Comparison of ENCODE assay signal across 8 mouse cellular contexts in the genomic region with DNA sequence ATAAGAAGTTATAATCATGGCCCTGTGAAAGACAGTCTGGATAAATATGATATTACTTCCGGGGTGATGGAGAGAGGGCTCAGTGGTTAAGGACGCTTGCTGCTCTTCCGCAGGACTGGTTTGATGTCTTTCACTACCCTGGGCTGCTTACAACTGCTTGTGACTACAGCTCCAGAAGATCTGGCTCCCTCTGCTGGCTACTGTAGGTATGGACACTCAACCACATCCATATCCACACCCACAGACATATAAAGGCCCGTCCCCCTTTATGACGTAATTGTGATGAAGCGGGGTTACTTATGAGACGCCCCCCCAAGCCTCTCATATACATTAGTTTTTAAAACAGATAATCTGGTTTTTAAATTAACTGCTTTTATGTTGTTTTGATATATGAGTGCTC. TPM values are rescaled to one million over a fixed set of nuclear protein-coding genes. Genes with fewer than 3 reads are reported as not detected.
A peak's percentile ranks its signal among the peaks of the same experiment; 100 is the strongest.
DNase-seq lines count a peak whose midpoint lies in the region; ATAC-seq and TF ChIP-seq lines count a peak whose summit lies in the region.

No protein-coding gene starts in this region.

- H3K9me3 ChIP-seq in hindbrain, embryonic 12.5 days (replicated peaks): no peaks in the 10 kb centered on the region
- no peaks in the 10 kb centered on the region for H3K9me3 ChIP-seq in lung, embryonic 16.5 days (ENCODE audit: control insufficient read depth, low read length)

- no peaks in the 10 kb centered on the region for H3K27me3 ChIP-seq in cerebellum, adult 2 months (ENCODE audit: control insufficient read depth, insufficient read depth, low read length)
- no peaks in the 10 kb centered on the region for H3K27me3 ChIP-seq in hindbrain, embryonic 12.5 days
- H3K27me3 ChIP-seq in lung, embryonic 16.5 days (ENCODE audit: control insufficient read depth, insufficient read depth, low read depth, low read length): no peaks in the 10 kb centered on the region

- H3K9ac ChIP-seq in hindbrain, embryonic 12.5 days: no peak overlapping the region
- H3K9ac ChIP-seq in lung, embryonic 16.5 days (ENCODE audit: low read length): no peak overlapping the region

- peak; percentile 83 for TF ChIP-seq CTCF in cerebellum, adult 2 months (IDR thresholded peaks at IDR 0.05; ENCODE audit: borderline replicate concordance, insufficient read depth, low read depth, low read length)

- peak; percentile 86 for ATAC-seq in frontal cortex, adult (ENCODE audit: low TSS enrichment)
- ATAC-seq in hindbrain, embryonic 12.5 days (ENCODE audit: low FRiP score): 0 out of 2 replicates have a peak, but pooled peaks have one; percentile 37
- ATAC-seq in lung, embryonic 16.5 days (ENCODE audit: low read depth): peak; percentile 77

- no peak overlapping the region for H3K27ac ChIP-seq in cerebellum, adult 2 months (ENCODE audit: insufficient read depth, low read length)
- H3K27ac ChIP-seq in hindbrain, embryonic 12.5 days: no peak overlapping the region
- H3K27ac ChIP-seq in lung, embryonic 16.5 days (ENCODE audit: low read length): no peak overlapping the region

- 36% methylated on average over 7 of the region's 7 CpGs for WGBS in cerebellum, adult 2 months
- WGBS in hindbrain, embryonic 12.5 days: 50% methylated on average over 7 of the region's 7 CpGs
- 28% methylated on average over 7 of the region's 7 CpGs for WGBS in lung, embryonic 16.5 days

- TF ChIP-seq POLR2A in cerebellum, adult 2 months (IDR thresholded peaks at IDR 0.05; ENCODE audit: borderline replicate concordance, insufficient read depth, low read length): no peak

- DNase-seq in NIH3T3 (ENCODE audit: low read depth): peak; percentile 91
- DNase-seq in cerebellum, adult 2 months: peak; percentile 70 to 72
- DNase-seq in layer of hippocampus, postnatal 10 days (ENCODE audit: low spot score in 2 of 2): peak; percentile 85 to 86
- DNase-seq in retina, postnatal 1 day: peak; percentile 91
- peak; percentile 89 for DNase-seq in urinary bladder, postnatal 14 days (ENCODE audit: low spot score)

- H3K4me3 ChIP-seq in cerebellum, adult 2 months (replicated peaks; ENCODE audit: insufficient read depth, low read depth, low read length): no peak overlapping the region
- no peak overlapping the region for H3K4me3 ChIP-seq in hindbrain, embryonic 12.5 days
- no peak overlapping the region for H3K4me3 ChIP-seq in lung, embryonic 16.5 days (ENCODE audit: low read length)

- H3K36me3 ChIP-seq in hindbrain, embryonic 12.5 days: peaks cover 12% of the 10 kb centered on the region; the same call in 1 of the 2 replicates
- no peaks in the 10 kb centered on the region; the same call in 1 of the 2 replicates for H3K36me3 ChIP-seq in lung, embryonic 16.5 days (ENCODE audit: control insufficient read depth, insufficient read depth, low read length)

- no peaks in the 10 kb centered on the region for H3K4me1 ChIP-seq in cerebellum, adult 2 months (ENCODE audit: control insufficient read depth, insufficient read depth, low read length)
- peaks cover 13% of the 10 kb centered on the region; the same call in 1 of the 2 replicates for H3K4me1 ChIP-seq in hindbrain, embryonic 12.5 days
- H3K4me1 ChIP-seq in lung, embryonic 16.5 days (replicated peaks; ENCODE audit: control insufficient read depth, insufficient read depth, low read length): no peaks in the 10 kb centered on the region

- no peak overlapping the region for H3K4me2 ChIP-seq in hindbrain, embryonic 12.5 days (replicated peaks)
- no peak overlapping the region for H3K4me2 ChIP-seq in lung, embryonic 16.5 days (ENCODE audit: low read depth, low read length)

RNA-seq across cellular contexts. Expression of a gene that starts 15.4 kb away (rescaled TPM):
- 13.2 and 14.5 TPM in 2 replicates for polyA plus RNA-seq in cerebellum, adult 2 months (2012; rRNA removed)
- 36.3 and 44.6 TPM in 2 replicates for polyA plus RNA-seq in hindbrain, embryonic 12.5 days (2016; fragmentation: Nextera tagmentation; extraction: Ambion mirVana)
- 10 to 100 TPM; 12.2 TPM for total RNA-seq in layer of hippocampus, postnatal 10 days (2021)
- polyA plus RNA-seq in lung, embryonic 16.5 days (2015; fragmentation: Nextera tagmentation; extraction: Ambion mirVana): 45.9 and 47.5 TPM in 2 replicates

RNA-seq across cellular contexts. Expression of a gene that starts 40.2 kb away (rescaled TPM):
- 26.5 and 27.7 TPM in 2 replicates for polyA plus RNA-seq in cerebellum, adult 2 months (2012; rRNA removed)
- polyA plus RNA-seq in hindbrain, embryonic 12.5 days (2016; fragmentation: Nextera tagmentation; extraction: Ambion mirVana): 26.7 and 28.7 TPM in 2 replicates
- total RNA-seq in layer of hippocampus, postnatal 10 days (2021): 10 to 100 TPM; 20.7 to 25.9 TPM
- polyA plus RNA-seq in lung, embryonic 16.5 days (2015; fragmentation: Nextera tagmentation; extraction: Ambion mirVana): 34.6 and 36.6 TPM in 2 replicates
